Mouse (Mus musculus): ENCODE results near the gene Olfr1392. TPM values are rescaled to one million over a fixed set of nuclear protein-coding genes. Genes with fewer than 3 reads are reported as not detected.
"Not testable (repeated sequence)": the region's sequence is repeated elsewhere in the genome, so short reads cannot be mapped to it uniquely, and the experiment has no call there.

The Olfr1392 gene
- polyA plus RNA-seq, 1 experiment from 2014 or later = not detected

GRCm38 (mm10) chr11:49269761-49270160, 15.3 kb upstream of the Olfr1392 start:
- Histone ChIP-seq H3K9ac (no peak overlapping the region), H3K4me1 (no peaks in the 10 kb centered on the region), H3K27ac (no peak overlapping the region), H3K9me3 (no peaks in the 10 kb centered on the region), H3K4me2 (no peak overlapping the region), H3K36me3 (peaks cover 5% of the 10 kb centered on the region; the same call in 1 of the 2 replicates), H3K4me3 (no peak overlapping the region), H3K27me3 (no peaks in the 10 kb centered on the region)
- ATAC-seq (ENCODE audit: insufficient number of reproducible peaks, insufficient read depth, low FRiP score, low TSS enrichment, low read depth) = no peak
- 91% methylated on average over 9 of the region's 9 CpGs for WGBS

DNA sequence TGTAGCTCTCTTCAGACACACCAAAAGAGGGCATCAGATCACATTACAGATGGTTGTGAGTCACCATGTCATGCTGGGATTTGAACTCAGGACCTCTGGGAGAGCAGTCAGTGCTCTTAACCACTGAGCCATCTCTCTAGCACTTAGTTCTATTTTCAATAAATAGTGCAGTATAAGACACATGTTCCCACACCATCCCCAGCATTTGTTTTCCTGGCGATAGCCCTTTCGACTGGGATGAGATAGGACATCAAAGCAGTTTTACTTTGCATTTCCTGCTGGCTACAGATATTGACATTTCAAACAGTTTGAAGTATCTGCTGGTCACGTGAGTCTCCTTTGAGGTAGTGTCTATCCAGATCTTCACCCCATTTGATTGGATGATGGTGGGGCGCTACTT, 14.7 kb upstream of the Olfr1392 start:
- no peak for ATAC-seq (ENCODE audit: insufficient number of reproducible peaks, insufficient read depth, low FRiP score, low TSS enrichment, low read depth)
- WGBS = 89% methylated on average over 4 of the region's 4 CpGs

GRCm38 (mm10) chr11:49271334-49271733, 13.7 kb upstream of the Olfr1392 start:
- Histone ChIP-seq H3K4me3 (no peak overlapping the region), H3K9me3 (no peaks in the 10 kb centered on the region), H3K36me3 (no peaks in the 10 kb centered on the region), H3K27me3 (no peaks in the 10 kb centered on the region), H3K9ac (no peak overlapping the region), H3K4me2 (no peak overlapping the region), H3K4me1 (no peaks in the 10 kb centered on the region), H3K27ac (no peak overlapping the region)
- no peak for ATAC-seq (ENCODE audit: insufficient number of reproducible peaks, insufficient read depth, low FRiP score, low TSS enrichment, low read depth)
- WGBS = 26% methylated on average over 7 of the region's 7 CpGs

More for the DNA sequence above, 14.7 kb upstream of the Olfr1392 start:
- Histone ChIP-seq H3K27me3 (no peaks in the 10 kb centered on the region), H3K36me3 (no peaks in the 10 kb centered on the region), H3K9me3 (no peaks in the 10 kb centered on the region), H3K4me3 (no peak overlapping the region), H3K4me1 (no peaks in the 10 kb centered on the region), H3K9ac (no peak overlapping the region), H3K27ac (no peak overlapping the region), H3K4me2 (no peak overlapping the region)

DNA sequence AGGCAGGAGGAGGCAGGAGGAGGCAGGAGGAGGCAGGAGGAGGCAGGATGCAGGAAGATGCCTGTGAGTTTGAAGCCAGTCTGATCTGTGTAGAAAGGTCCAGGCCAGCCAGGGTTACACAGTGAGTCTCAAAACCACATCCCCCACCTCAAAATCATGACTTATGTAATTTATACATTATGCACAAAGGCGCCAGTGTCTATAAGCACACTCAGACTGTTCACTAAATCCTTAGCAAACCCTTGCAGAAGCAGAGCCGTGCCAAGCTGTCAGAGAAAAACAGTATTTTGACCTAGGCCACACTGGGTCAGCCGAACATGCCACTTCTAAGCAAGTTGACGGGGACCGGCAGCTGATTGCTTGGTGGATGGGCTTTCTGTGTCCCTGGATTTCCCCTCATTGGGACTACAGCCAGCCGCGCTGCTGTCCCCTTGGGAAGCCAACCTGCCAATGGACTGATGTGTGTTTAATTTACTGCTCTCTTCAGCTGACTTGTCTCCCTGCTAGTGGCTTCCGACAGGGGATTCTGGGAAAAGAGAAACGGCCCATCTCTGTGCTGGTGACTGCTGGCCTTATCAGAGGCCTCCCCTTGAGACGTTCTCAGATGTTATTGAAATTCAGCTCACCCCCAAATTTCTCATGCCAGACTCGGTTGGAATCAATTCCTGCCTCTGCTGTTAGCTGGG, 11.1 kb upstream of the Olfr1392 start:
- Histone ChIP-seq H3K4me3 (no peak overlapping the region), H3K9ac (no peak overlapping the region; the same call in 1 of the 2 replicates), H3K4me1 (no peaks in the 10 kb centered on the region), H3K9me3 (no peaks in the 10 kb centered on the region), H3K4me2 (no peak overlapping the region), H3K27ac (no peak overlapping the region), H3K27me3 (no peaks in the 10 kb centered on the region), H3K36me3 (no peaks in the 10 kb centered on the region)
- WGBS = 67% methylated on average over 11 of the region's 11 CpGs
- ATAC-seq (ENCODE audit: insufficient number of reproducible peaks, insufficient read depth, low FRiP score, low TSS enrichment, low read depth) = no peak

DNA sequence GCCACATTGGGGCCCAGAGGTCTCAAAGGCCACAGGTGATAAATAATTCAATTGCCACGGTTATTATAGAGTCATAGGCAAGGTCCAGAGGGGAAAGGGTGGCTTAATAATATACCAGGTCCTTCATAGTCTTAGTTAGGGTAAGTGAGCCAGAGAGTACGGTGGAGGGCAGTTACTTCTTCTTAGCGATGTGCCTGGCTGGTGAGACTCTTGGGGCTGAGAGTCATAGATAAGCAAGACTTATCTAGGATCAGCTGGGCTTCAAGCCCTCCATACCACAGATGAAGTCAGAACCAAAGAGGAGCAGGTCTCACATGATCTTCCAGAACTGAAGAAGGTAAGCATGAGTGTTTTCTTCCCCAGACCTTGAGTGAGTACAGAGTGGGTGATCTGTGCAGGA, 6.9 kb upstream of the Olfr1392 start, which contains the start of gene Olfr1393:
Gene Olfr1393 (plus strand): TSS at position 83 of the 400 bp plus-strand sequence.
- 85% methylated on average over 3 of the region's 3 CpGs for WGBS
- no peak for ATAC-seq (ENCODE audit: insufficient number of reproducible peaks, insufficient read depth, low FRiP score, low TSS enrichment, low read depth)
- H3K9ac ChIP-seq = no peak within 1 kb of the TSS

DNA sequence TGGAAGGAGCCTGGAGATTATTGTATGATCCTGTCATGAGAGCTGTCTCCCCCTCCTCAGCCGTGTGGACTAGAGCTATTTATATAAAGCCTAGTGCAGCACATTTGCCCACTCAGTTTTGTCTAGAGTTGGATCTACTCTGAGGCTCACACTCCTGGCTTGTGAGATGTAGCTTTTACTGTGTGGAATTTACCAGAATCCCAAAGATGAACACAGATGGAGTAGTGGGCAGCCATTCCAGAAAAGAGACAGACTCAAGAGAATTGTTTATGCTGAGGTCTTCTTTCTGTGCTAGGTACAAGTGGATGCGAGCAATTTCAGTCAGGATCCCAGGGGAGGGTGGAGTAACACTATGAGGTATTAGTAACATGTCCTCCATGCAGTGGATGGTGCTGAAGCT, 2.2 kb downstream of the Olfr1392 start:
- ATAC-seq (ENCODE audit: insufficient number of reproducible peaks, insufficient read depth, low FRiP score, low TSS enrichment, low read depth) = no peak
- Histone ChIP-seq H3K4me3 (no peak overlapping the region), H3K36me3 (no peaks in the 10 kb centered on the region), H3K9me3 (no peaks in the 10 kb centered on the region), H3K9ac (no peak overlapping the region), H3K4me1 (no peaks in the 10 kb centered on the region), H3K27ac (no peak overlapping the region), H3K4me2 (no peak overlapping the region), H3K27me3 (no peaks in the 10 kb centered on the region)
- 69% methylated on average over 2 of the region's 2 CpGs for WGBS

More for the DNA sequence above, 6.9 kb upstream of the Olfr1392 start, which contains the start of gene Olfr1393:
- H3K9me3 ChIP-seq = no peaks in the 10 kb centered on the region
- no peak within 1 kb of the TSS for H3K4me3 ChIP-seq
- no peaks in the 10 kb centered on the region for H3K36me3 ChIP-seq
- no peak within 1 kb of the TSS for H3K4me2 ChIP-seq
- H3K27me3 ChIP-seq = no peaks in the 10 kb centered on the region
- H3K4me1 ChIP-seq = no peaks in the 10 kb centered on the region
- no peak within 1 kb of the TSS for H3K27ac ChIP-seq

GRCm38 (mm10) chr11:49292777-49293176, 7.7 kb downstream of the Olfr1392 start:
- WGBS = 74% methylated on average over 3 of the region's 3 CpGs
- no peak for ATAC-seq (ENCODE audit: insufficient number of reproducible peaks, insufficient read depth, low FRiP score, low TSS enrichment, low read depth)
- Histone ChIP-seq H3K36me3 (no peaks in the 10 kb centered on the region), H3K27ac (no peak overlapping the region), H3K27me3 (no peaks in the 10 kb centered on the region), H3K4me3 (no peak overlapping the region), H3K9ac (no peak overlapping the region), H3K4me1 (no peaks in the 10 kb centered on the region), H3K9me3 (no peaks in the 10 kb centered on the region), H3K4me2 (no peak overlapping the region)

DNA sequence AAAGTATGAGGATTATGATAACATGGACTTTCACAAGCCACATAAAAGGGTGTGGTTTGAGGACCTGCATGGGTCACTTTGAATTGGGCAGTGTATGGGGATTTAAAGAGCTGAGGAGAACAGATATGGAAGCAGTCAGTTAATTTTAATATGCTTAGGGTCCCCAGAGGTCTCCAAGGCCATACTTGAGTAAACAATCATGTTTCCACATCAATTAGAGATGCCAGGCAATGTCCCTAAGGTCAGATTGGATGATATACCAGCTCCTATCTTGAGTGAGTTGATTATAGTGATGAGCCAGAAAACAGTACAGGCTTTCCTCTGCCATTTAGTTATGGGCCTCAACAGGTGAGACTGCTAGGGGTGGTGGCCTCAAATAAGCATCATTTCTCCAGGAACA, 19.4 kb downstream of the Olfr1392 start, which contains the start of gene Olfr10:
Gene Olfr10 (plus strand): TSS at position 301 of the 400 bp plus-strand sequence.
- H3K27ac ChIP-seq = no peak within 1 kb of the TSS
- H3K36me3 ChIP-seq = no peaks in the 10 kb centered on the region
- no peaks in the 10 kb centered on the region for H3K4me1 ChIP-seq
- H3K9me3 ChIP-seq = no peaks in the 10 kb centered on the region
- no peak within 1 kb of the TSS for H3K4me3 ChIP-seq
- no peak within 1 kb of the TSS for H3K9ac ChIP-seq
- no peak within 1 kb of the TSS for H3K4me2 ChIP-seq
- no peaks in the 10 kb centered on the region for H3K27me3 ChIP-seq
- no peak for ATAC-seq (ENCODE audit: insufficient number of reproducible peaks, insufficient read depth, low FRiP score, low TSS enrichment, low read depth)

DNA sequence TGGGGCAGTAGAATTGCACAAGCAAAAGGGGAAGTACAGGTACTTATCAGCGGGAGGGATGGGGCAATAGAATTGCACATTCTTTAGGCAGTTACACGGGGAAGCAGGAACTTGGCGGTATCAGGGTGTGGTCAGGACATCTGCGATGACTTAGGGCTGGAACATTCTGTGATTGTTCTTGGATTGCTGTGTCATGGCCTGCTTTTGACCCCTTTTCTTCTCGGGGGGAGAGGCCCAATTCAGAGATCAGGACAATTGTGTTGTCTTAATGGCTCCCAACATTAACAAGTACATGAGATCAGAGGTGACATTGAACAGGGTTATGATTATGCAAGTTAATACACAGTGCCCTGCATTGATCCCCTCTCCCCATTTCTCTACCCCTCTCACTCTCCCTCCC, 23.5 kb downstream of the Olfr1392 start:
- H3K9me3 ChIP-seq; H3K4me3 ChIP-seq; H3K27me3 ChIP-seq; H3K27ac ChIP-seq; ATAC-seq (ENCODE audit: insufficient number of reproducible peaks, insufficient read depth, low FRiP score, low TSS enrichment, low read depth); H3K36me3 ChIP-seq; H3K9ac ChIP-seq; H3K4me2 ChIP-seq; H3K4me1 ChIP-seq: not testable (repeated sequence)
- 82% methylated on average over 5 of the region's 5 CpGs for WGBS

GRCm38 (mm10) chr11:49322442-49322841, 37.4 kb downstream of the Olfr1392 start, which contains the start of gene Olfr1391:
Gene Olfr1391, plus strand, starts transcription at chr11:49322742.
- no peaks in the 10 kb centered on the region for H3K9me3 ChIP-seq
- H3K4me3 ChIP-seq = no peak within 1 kb of the TSS
- ATAC-seq (ENCODE audit: insufficient number of reproducible peaks, insufficient read depth, low FRiP score, low TSS enrichment, low read depth) = no peak
- WGBS = 69% methylated on average over 2 of the region's 2 CpGs
- H3K4me1 ChIP-seq = no peaks in the 10 kb centered on the region
- H3K27ac ChIP-seq = no peak within 1 kb of the TSS
- no peaks in the 10 kb centered on the region for H3K27me3 ChIP-seq
- H3K4me2 ChIP-seq = no peak within 1 kb of the TSS
- H3K9ac ChIP-seq = no peak within 1 kb of the TSS
- no peaks in the 10 kb centered on the region for H3K36me3 ChIP-seq

DNA sequence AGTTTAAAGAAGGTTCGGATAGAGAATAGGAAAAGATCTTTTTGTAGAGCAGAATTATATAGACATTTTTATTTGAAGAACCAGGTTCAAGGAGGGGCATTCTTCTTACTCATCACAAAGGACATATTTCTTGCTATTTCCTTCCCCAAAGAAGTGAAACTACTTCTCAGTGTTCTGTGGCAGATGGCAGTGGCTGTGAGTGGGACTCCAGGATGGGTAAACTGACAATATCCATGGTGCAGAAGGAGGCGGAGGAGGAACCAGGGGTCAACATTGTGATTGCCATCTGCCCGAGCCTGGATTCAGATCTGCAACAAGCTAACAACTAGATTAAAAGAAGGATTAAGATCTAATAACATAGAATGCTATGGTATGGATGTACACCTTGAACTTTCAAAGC, 41.6 kb downstream of the Olfr1392 start:
- Histone ChIP-seq H3K27me3 (no peaks in the 10 kb centered on the region), H3K9me3 (no peaks in the 10 kb centered on the region), H3K4me2 (no peak overlapping the region), H3K9ac (no peak overlapping the region), H3K27ac (no peak overlapping the region), H3K4me1 (no peaks in the 10 kb centered on the region), H3K36me3 (no peaks in the 10 kb centered on the region), H3K4me3 (no peak overlapping the region)
- ATAC-seq (ENCODE audit: insufficient number of reproducible peaks, insufficient read depth, low FRiP score, low TSS enrichment, low read depth) = no peak
- 77% methylated on average over 3 of the region's 3 CpGs for WGBS

GRCm38 (mm10) chr11:49329686-49330085, 44.6 kb downstream of the Olfr1392 start:
- H3K4me1 ChIP-seq = no peaks in the 10 kb centered on the region
- H3K4me2 ChIP-seq = no peak overlapping the region
- H3K9me3 ChIP-seq = no peaks in the 10 kb centered on the region
- H3K27ac ChIP-seq = no peak overlapping the region
- H3K4me3 ChIP-seq = no peak overlapping the region
- H3K9ac ChIP-seq = no peak overlapping the region
- no peaks in the 10 kb centered on the region for H3K27me3 ChIP-seq
- no peaks in the 10 kb centered on the region for H3K36me3 ChIP-seq
- 64% methylated on average over 1 of the region's 1 CpGs for WGBS
- no peak for ATAC-seq (ENCODE audit: insufficient number of reproducible peaks, insufficient read depth, low FRiP score, low TSS enrichment, low read depth)

Measured in embryonic facial prominence, embryonic 13.5 days (tissue).